Mouse (Mus musculus) small intestine, adult 2 months (tissue): ENCODE measurements around the gene Mff.

Experiments
- CTCF ChIP-seq: fragments of 200-500 bp; IDR thresholded peaks from 2 replicates; pipeline ENCODE4 v1.5.1; 2012; ENCODE audit warnings: low read depth, mild to moderate bottlenecking, control low read depth, inconsistent platforms, low read length, moderate library complexity, mixed read lengths; ENCODE audit not compliant: insufficient replicate concordance, insufficient read length; ENCODE audit errors: extremely low read depth
- POLR2A ChIP-seq: fragments of 200-500 bp; IDR thresholded peaks from 2 replicates; pipeline ENCODE4 v1.6.1; 2012; ENCODE audit warnings: low read depth, mild to moderate bottlenecking, control low read depth, inconsistent platforms, low read length, moderate library complexity

GRCm38 (mm10) chr1:82783559-82783958, 58.9 kb downstream of the Mff start:
- no peak for TF ChIP-seq CTCF
- TF ChIP-seq POLR2A, result no peak
